Mouse (Mus musculus) spleen, adult 2 months (tissue): ENCODE data around the gene Snd1.

Experiments used
- CTCF ChIP-seq: fragments of 200-500 bp; IDR thresholded peaks from 2 replicates; pipeline ENCODE4 v1.5.1; 2011; ENCODE audit warnings: mild to moderate bottlenecking, inconsistent platforms; ENCODE audit not compliant: insufficient read depth, insufficient read length, insufficient replicate concordance; ENCODE audit errors: extremely low read depth
- POLR2A ChIP-seq: fragments of 200-500 bp; IDR thresholded peaks from 2 replicates; pipeline ENCODE4 v1.6.1; 2011; ENCODE audit warnings: low read depth, low read length, inconsistent platforms

DNA sequence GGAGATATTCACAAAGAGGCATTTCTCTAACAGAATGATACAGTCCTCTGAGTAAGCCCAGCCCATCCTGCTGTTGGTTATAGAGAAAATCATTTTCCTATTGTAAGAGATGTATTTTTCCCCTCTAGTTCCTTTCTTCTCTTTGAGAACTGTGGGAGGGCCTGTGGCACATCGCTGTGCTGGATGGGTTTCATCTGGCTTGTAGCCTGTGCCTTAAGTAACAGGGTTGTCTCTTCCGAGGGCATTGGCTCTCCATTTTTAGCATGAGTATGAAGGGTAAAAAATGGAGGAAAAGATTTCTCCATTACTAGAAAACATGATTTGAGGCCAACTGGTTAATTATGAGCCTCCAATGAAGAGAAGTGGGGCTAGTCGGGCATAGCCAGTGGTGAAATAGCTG is 140.5 kb downstream of the Snd1 start:
- no peak for TF ChIP-seq CTCF
- no peak for TF ChIP-seq POLR2A
